Mouse (Mus musculus) embryonic facial prominence, embryonic 12.5 days (tissue): ENCODE results near the gene Ddn. TPM values are rescaled to one million over a fixed set of nuclear protein-coding genes. Genes with fewer than 3 reads are reported as not detected.
A peak's percentile ranks its signal among the peaks of the same experiment; 100 is the strongest.

Experiments used
- ATAC-seq: fragments of 200-750 bp; cut with Nextera tagmentation; 2 replicates; pipeline ENCODE4 v1.8.0; 2017; ENCODE audit not compliant: insufficient number of reproducible peaks, insufficient read depth, low FRiP score, low TSS enrichment
- H3K27ac ChIP-seq: fragments of 300-500 bp; sonication (generic); 2 replicates; pipeline ENCODE4 v1.5.1; 2016; ENCODE audit warnings: mild to moderate bottlenecking
- H3K27me3 ChIP-seq: fragments of 300-500 bp; sonication (generic); 2 replicates; pipeline ENCODE4 v1.6.1; 2016; ENCODE audit warnings: mild to moderate bottlenecking, moderate library complexity
- H3K36me3 ChIP-seq: fragments of 300-500 bp; sonication (generic); 2 replicates; pipeline ENCODE4 v1.6.1; 2016; ENCODE audit warnings: mild to moderate bottlenecking
- H3K4me1 ChIP-seq: fragments of 300-500 bp; sonication (generic); 2 replicates; pipeline ENCODE4 v1.6.1; 2016
- H3K4me2 ChIP-seq: fragments of 300-500 bp; sonication (generic); replicated peaks from 2 replicates; pipeline ENCODE4 v1.6.1; 2016; ENCODE audit warnings: mild to moderate bottlenecking, moderate library complexity
- H3K4me3 ChIP-seq: fragments of 300-500 bp; sonication (generic); 2 replicates; pipeline ENCODE4 v1.5.1; 2016; ENCODE audit warnings: mild to moderate bottlenecking
- H3K9ac ChIP-seq: fragments of 300-500 bp; sonication (generic); 2 replicates; pipeline ENCODE4 v1.6.1; 2016; ENCODE audit warnings: mild to moderate bottlenecking, moderate library complexity
- H3K9me3 ChIP-seq: fragments of 300-500 bp; sonication (generic); 2 replicates; pipeline ENCODE4 v1.6.1; 2016; ENCODE audit warnings: mild to moderate bottlenecking, moderate library complexity
- WGBS: fragments of 180-500 bp; shearing (Covaris S2); methylation state at CpG from one replicate; pipeline ENCODE4 v1.1.7; 2016; 5-methylcytosine and 5-hydroxymethylcytosine counted together
- polyA plus RNA-seq: library from polyadenylated mRNA; unstranded; fragments of >200 nt; fragmentation: Nextera tagmentation; extraction: Ambion mirVana; gene quantifications from 2 replicates; pipeline ENCODE4 v1.2.1, GENCODE M21; 2016

Ddn gene
- polyA plus RNA-seq, 1 experiment from 2014 or later, result 0.04 TPM

DNA sequence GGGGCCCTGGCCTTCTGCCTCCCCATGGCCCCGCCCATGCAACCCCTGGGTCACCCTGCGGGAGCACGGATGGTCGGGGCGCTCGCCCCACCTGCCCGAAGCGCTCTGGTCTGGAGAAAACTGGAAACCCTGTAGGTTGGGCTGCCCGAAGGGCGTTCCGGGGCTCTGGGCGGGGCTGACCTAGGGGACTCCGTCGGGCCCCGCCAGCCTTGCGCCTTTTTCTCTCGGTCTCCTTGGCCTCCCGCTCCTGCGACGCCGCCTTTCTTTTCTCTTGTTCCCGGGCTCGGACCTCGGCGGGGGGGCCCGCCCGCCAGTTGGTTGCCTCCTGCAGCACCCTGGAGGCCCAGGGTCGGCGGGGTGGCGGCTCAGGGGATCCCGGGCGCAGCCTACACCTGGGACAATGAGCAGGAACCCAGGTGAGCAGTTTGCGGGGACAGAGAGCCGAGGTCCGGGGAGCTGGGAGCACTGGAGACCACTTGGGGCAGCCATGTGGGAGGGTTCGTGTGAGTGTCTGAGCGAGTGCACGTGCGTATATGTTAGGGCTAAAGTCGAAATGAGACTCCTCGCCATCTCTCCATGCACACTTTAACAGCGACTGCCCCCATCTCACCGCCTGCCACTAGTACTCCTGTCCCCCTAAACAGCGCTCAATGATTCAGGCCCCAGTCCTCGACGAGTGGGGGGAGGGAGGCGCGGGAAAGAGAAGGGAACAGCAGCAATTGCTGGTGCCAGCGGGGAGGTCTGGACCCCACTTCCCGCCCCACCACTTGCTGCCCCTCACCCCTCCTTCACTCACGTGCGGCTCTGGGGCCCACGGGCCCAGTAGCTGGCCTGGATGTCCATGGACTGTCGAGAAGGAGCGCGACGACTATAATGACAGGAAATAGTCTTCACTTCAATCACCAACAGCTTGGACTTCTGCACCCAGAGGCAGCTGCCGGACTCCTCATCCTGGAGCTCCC, 2.2 kb downstream of the Ddn start:
- H3K4me2 ChIP-seq, result peak overlapping the region; percentile 87
- H3K27ac ChIP-seq, result no peak overlapping the region
- peak overlapping the region; percentile 28 for H3K9ac ChIP-seq
- no peak for ATAC-seq
- H3K9me3 ChIP-seq, result no peaks in the 10 kb centered on the region
- H3K4me1 ChIP-seq, result peaks cover 31% of the 10 kb centered on the region
- WGBS, result under 1% methylated on average over 57 of the region's 58 CpGs
- H3K36me3 ChIP-seq, result peaks cover 13% of the 10 kb centered on the region
- peaks cover 86% of the 10 kb centered on the region for H3K27me3 ChIP-seq
- H3K4me3 ChIP-seq, result peak overlapping the region; percentile 45

DNA sequence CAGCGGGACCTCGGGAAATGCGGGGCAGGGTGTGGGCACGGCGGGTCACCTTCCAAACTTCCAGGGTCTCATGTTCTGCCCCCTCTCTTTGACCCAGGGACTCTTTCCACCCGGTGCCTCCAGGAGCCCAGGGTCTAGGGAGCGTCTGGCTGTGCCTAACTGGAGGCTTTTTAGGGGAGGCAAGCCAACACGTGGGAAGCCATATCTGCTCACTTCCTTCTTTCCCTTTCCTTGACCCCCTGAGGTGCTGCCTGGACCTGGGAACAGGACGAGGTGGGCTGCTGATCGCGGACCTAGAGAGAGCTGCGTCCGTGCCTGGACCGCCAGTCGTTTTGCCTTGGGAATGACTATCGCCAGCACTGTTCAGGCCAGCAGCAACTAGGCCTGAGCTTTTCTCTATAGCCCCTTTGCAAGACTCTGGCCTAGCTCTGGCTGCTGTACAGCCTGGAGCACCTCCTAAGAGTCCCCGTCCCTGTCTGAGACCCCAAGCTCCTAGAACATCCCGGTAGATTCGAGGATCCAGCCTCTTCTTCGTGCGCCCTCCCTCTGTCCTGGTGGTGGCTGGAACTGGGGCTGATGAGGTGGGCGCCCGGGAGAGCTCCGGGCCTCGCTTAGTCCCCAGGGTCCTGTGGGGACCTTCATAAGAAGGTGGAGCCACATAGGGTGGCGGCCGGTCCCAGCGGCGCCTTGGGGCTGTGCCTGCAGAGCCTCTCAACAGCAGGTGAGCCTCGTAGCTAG, 3.0 kb downstream of the Ddn start:
- H3K9ac ChIP-seq, result no peak overlapping the region
- peaks cover 31% of the 10 kb centered on the region for H3K4me1 ChIP-seq
- 0 out of 2 replicates have a peak, but pooled peaks have one; percentile 8 for ATAC-seq
- H3K27me3 ChIP-seq, result peaks cover 94% of the 10 kb centered on the region
- peak overlapping the region; percentile 45 for H3K4me3 ChIP-seq
- H3K27ac ChIP-seq, result no peak overlapping the region
- H3K9me3 ChIP-seq, result no peaks in the 10 kb centered on the region
- WGBS, result 5% methylated on average over 30 of the region's 30 CpGs
- H3K36me3 ChIP-seq, result peaks cover 6% of the 10 kb centered on the region; the same call in 1 of the 2 replicates
- peak overlapping the region; percentile 87 for H3K4me2 ChIP-seq

DNA sequence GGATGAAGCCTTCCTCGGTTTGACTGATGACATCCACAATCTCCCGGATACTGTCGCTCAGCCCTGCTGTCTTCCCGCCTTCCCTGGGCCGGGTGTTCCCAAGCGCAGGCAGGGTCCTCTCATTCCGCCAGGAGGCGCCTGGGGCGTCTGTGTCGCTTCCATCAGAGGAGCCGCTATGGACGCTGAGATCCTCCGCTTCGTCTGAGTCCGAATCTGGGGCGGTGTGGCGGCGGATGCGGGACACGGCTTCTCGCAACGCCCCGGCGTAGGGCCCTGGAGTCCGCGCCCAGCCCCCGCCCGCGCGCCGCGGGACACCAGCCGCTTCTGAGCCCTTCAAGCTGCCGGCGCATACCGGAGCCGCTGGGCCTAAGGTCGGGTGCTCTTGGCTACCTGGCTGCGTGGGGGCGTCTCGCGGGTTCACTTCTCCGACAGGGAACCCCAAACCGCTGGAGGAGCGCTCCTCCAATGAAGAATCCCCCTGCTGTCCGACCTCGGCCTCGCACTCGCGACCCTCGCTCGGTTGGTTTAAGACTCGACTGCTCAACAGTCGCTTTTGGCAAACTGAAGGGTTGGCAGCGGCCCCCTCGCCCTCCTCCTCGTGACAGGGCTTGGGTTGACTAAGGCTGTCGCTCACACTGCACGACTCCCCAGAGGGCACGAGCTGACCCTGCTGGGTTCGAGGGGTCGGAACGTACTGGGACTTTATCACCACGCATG, 3.8 kb downstream of the Ddn start:
- WGBS, result under 1% methylated on average over 64 of the region's 64 CpGs
- H3K27ac ChIP-seq, result no peak overlapping the region
- no peaks in the 10 kb centered on the region for H3K9me3 ChIP-seq
- no peaks in the 10 kb centered on the region for H3K36me3 ChIP-seq
- peaks cover 96% of the 10 kb centered on the region for H3K27me3 ChIP-seq
- H3K9ac ChIP-seq, result peak overlapping the region; percentile 55
- H3K4me2 ChIP-seq, result peak overlapping the region; percentile 53
- peak; percentile 13; the same call in 1 of the 2 replicates for ATAC-seq
- H3K4me3 ChIP-seq, result peak overlapping the region; percentile 32
- peaks cover 31% of the 10 kb centered on the region for H3K4me1 ChIP-seq

DNA sequence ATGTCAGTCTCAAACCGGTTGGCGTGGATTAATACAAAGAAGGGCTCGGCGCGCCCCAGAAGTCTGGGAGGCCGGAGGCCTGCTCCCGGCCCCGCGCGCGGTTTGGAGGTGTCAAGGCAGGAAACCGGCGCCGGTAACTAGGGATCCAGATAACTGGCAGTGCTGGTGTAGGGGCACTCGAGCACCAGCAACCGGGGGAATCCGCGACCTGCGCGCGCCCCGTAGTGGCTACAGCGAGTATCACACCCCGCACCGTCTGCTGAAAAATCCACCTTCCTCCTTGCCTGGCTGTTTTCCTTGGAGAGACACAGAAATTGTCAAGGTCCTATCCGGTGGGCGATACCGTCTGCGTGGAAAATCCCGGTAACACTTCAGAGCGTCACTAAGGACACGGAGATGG, 5.2 kb downstream of the Ddn start:
- Histone ChIP-seq H3K27me3 (peaks cover 100% of the 10 kb centered on the region), H3K4me1 (peaks cover 31% of the 10 kb centered on the region), H3K4me3 (no peak overlapping the region; the same call in 1 of the 2 replicates), H3K36me3 (no peaks in the 10 kb centered on the region), H3K27ac (no peak overlapping the region), H3K9me3 (no peaks in the 10 kb centered on the region), H3K4me2 (peak overlapping the region; percentile 38), H3K9ac (no peak overlapping the region)
- ATAC-seq, result no peak
- WGBS, result 1% methylated on average over 32 of the region's 32 CpGs

DNA sequence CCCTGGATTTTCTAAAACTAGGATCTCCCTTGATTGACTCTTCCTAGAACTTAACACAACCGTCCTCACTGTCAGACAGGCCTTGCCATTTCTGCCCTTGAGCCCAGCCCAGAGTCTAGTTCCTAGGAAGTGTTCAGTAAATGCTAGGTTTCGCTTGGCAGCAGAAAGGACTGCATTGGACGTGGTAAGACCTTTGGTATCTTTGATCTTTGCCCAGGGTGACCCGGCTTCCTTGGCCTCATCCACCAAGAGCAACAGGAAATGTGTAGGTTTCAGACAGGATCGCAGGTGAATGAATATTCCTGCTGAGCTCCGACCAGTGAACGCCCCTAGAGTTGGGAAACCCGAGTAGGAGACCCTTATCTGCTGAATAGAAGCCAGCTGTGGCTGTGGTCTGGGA, 6.4 kb downstream of the Ddn start:
- no peak for ATAC-seq
- 5% methylated on average over 8 of the region's 8 CpGs for WGBS
- no peak overlapping the region for H3K27ac ChIP-seq
- H3K36me3 ChIP-seq, result no peaks in the 10 kb centered on the region
- H3K4me1 ChIP-seq, result peaks cover 25% of the 10 kb centered on the region
- no peak overlapping the region for H3K4me3 ChIP-seq
- H3K4me2 ChIP-seq, result no peak overlapping the region
- no peaks in the 10 kb centered on the region for H3K9me3 ChIP-seq
- peaks cover 100% of the 10 kb centered on the region for H3K27me3 ChIP-seq
- no peak overlapping the region for H3K9ac ChIP-seq

DNA sequence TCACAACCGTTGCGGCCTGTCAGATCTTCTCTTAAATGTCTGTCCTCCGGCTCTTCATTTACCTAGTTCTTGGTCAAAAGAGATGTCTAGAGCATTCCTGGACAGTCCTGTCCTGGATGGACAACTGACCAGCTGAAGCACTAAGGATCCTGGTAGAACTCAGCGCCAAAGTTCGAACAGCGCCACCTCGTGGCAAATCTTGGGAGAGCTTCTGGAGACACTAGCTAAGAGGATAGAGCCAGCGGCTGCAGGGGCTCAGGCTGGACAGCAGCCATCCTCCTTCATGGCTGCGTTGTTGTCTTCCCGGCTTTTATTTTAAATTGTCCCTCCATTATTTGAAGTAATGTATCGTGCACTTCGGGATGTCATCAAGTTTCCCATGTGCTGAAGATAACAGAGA, 9.9 kb downstream of the Ddn start:
- no peak for ATAC-seq
- no peak overlapping the region for H3K4me2 ChIP-seq
- no peaks in the 10 kb centered on the region for H3K36me3 ChIP-seq
- no peak overlapping the region for H3K27ac ChIP-seq
- WGBS, result 13% methylated on average over 12 of the region's 12 CpGs
- 0 out of 2 replicates have a peak, but pooled peaks cover 4% of the 10 kb centered on the region for H3K4me1 ChIP-seq
- peaks cover 100% of the 10 kb centered on the region for H3K27me3 ChIP-seq
- H3K4me3 ChIP-seq, result no peak overlapping the region
- no peak overlapping the region for H3K9ac ChIP-seq
- no peaks in the 10 kb centered on the region for H3K9me3 ChIP-seq

DNA sequence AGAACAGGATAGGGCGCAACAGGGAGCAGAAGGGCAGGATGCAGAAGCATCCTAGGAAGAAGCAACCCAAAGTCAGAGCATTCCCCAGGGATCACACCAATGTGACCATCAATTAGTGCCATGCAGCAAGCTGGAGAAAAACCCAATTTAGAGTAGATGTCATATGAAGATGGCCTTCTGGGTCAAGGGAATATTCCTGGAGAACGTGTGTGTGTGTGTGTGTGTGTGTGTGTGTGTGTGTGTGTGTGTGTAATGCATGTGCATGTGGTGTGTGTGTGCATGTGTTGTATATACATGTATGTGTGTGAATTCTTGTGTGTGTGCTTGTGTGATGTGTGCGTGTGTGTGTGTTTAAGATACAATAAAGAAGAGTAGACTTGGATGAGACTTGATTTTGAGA, 10.4 kb downstream of the Ddn start:
- ATAC-seq, result no peak
- Histone ChIP-seq H3K27ac (no peak overlapping the region), H3K9ac (no peak overlapping the region), H3K4me1 (0 out of 2 replicates have a peak, but pooled peaks cover 4% of the 10 kb centered on the region), H3K4me2 (no peak overlapping the region), H3K9me3 (no peaks in the 10 kb centered on the region), H3K4me3 (no peak overlapping the region), H3K36me3 (no peaks in the 10 kb centered on the region), H3K27me3 (peaks cover 100% of the 10 kb centered on the region)
- WGBS, result 47% methylated on average over 3 of the region's 3 CpGs

DNA sequence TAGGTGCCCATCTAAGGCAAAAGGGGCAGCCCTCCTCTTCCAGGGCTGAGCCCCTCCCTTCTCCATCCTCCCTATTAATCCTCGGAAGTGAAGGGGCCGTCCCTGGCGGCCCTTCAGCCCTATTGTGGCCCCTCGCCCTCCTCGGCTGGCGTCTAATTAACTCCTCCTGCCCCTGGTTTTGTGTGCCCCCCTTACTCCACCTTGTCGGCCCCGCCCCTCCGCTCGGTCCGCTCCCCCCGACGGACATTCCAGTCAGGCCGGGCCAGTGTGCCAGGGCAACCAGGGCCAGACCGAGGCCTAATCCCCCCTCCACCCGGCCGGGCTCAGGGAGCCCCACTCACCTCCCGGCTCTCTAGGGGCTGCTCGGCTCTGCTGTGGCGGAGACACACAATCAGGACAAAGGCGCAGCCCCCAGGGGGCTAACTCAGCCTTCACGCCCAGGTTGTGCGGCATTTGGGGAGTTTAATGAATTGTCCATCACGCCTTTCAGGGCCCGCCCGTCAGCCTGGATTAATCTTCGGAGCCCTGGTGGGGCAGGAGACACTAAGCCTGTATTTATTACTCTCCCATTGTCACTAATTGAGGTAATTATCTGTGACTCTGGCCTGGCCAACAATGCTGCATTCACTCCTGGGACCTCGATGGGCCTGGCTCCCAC, 11.3 kb downstream of the Ddn start:
- 1% methylated on average over 28 of the region's 28 CpGs for WGBS
- Histone ChIP-seq H3K4me3 (0 out of 2 replicates have a peak overlapping the region, but pooled peaks have one; percentile 2), H3K27ac (no peak overlapping the region)

DNA sequence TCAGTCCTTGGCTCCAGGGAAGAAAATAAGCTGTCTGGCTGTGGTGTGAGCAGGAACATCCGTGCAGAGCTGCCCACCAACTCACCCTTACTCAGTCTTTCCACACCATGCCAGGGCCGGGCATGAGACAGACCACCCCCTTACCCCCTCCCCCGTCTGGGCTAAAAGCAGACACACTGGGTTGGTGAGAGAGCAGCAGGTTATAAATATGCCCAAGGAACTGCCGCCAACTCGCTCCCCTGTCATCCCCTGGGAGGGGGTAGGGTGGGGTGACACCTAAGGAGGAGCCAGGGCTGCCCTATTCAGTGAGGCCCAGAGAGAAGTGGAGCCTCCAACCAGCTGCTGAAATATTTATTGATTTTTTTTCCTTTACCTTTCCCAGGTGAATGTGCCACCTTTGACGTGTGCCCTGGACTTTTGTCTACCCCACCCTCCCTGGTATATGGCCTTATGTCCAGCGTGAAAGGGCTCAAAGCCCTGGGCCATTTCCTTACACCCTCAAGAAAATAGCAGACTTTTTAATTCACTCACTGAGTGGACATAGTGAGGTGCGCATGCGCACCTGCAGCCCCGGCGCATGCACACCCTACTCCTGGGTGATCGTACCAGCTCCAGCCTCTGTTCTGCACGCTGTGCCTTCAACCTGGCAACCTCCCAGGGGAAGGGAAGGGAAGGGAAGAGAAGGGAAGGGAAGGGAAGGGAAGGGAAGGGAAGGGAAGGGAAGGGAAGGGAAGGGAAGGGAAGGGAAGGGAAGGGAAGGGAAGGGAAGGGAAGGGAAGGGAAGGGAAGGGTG, 12.3 kb downstream of the Ddn start:
- Histone ChIP-seq H3K9me3 (no peaks in the 10 kb centered on the region), H3K27me3 (peaks cover 100% of the 10 kb centered on the region), H3K9ac (no peak overlapping the region), H3K36me3 (no peaks in the 10 kb centered on the region), H3K4me1 (peaks cover 11% of the 10 kb centered on the region), H3K4me3 (no peak overlapping the region), H3K27ac (no peak overlapping the region), H3K4me2 (no peak overlapping the region)
- 4% methylated on average over 13 of the region's 13 CpGs for WGBS
- no peak for ATAC-seq

More for the DNA sequence above, 11.3 kb downstream of the Ddn start:
- peak; percentile 77; the same call in 1 of the 2 replicates for ATAC-seq
- H3K9me3 ChIP-seq, result no peaks in the 10 kb centered on the region
- H3K9ac ChIP-seq, result no peak overlapping the region; the same call in 1 of the 2 replicates
- no peaks in the 10 kb centered on the region for H3K36me3 ChIP-seq
- peak overlapping the region; percentile 28; the same call in 1 of the 2 replicates for H3K4me2 ChIP-seq
- 0 out of 2 replicates have a peak, but pooled peaks cover 4% of the 10 kb centered on the region for H3K4me1 ChIP-seq
- H3K27me3 ChIP-seq, result peaks cover 100% of the 10 kb centered on the region

DNA sequence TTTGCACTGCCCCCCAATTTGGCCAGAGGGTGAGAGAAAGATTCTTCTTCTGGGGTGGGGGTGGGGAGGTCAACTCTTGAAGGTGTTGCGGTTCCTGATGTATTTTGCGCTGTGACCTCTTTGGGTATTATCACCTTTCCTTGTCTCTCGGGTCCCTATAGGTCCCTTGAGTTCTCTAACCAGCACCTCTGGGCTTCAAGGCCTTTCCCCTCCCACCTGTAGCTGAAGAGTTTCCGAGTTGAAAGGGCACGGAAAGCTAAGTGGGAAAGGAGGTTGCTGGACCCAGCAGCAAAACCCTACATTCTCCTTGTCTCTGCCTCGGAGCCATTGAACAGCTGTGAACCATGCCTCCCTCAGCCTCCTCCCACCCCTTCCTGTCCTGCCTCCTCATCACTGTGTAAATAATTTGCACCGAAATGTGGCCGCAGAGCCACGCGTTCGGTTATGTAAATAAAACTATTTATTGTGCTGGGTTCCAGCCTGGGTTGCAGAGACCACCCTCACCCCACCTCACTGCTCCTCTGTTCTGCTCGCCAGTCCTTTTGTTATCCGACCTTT, 16.1 kb downstream of the Ddn start:
- H3K27me3 ChIP-seq, result peaks cover 100% of the 10 kb centered on the region
- H3K4me2 ChIP-seq, result peak overlapping the region; percentile 45; the same call in 1 of the 2 replicates
- H3K4me1 ChIP-seq, result peaks cover 24% of the 10 kb centered on the region

More for the DNA sequence above, 16.1 kb downstream of the Ddn start:
- Histone ChIP-seq H3K4me3 (peak overlapping the region; percentile 30; the same call in 1 of the 2 replicates), H3K9me3 (no peaks in the 10 kb centered on the region), H3K9ac (no peak overlapping the region), H3K27ac (no peak overlapping the region), H3K36me3 (no peaks in the 10 kb centered on the region)
- 5% methylated on average over 13 of the region's 13 CpGs for WGBS
- ATAC-seq, result no peak
